Mouse (Mus musculus) E14TG2a.4 (cell line): ENCODE results near the gene Drd5.

Source experiments
- H3K27me3 ChIP-seq: 2 replicates; pipeline ENCODE4 v1.6.1; 2014; ENCODE audit warnings: low read length, control low read depth; ENCODE audit not compliant: insufficient read depth
- H3K36me3 ChIP-seq: 2 replicates; pipeline ENCODE4 v1.6.1; 2014; ENCODE audit warnings: low read length, control low read depth; ENCODE audit not compliant: insufficient read depth
- H3K4me1 ChIP-seq: replicated peaks from 2 replicates; pipeline ENCODE4 v1.6.1; 2014; ENCODE audit warnings: low read depth, low read length, control low read depth
- H3K4me3 ChIP-seq: replicated peaks from 2 replicates; pipeline ENCODE4 v1.5.1; 2014; ENCODE audit warnings: mild to moderate bottlenecking, low read length
- H3K9me3 ChIP-seq: 2 replicates; pipeline ENCODE4 v1.6.1; 2014; ENCODE audit warnings: low read length, control low read depth
- CTCF ChIP-seq: conservative IDR thresholded peaks from 2 replicates; pipeline ENCODE4 v1.5.1; 2014; ENCODE audit warnings: low read length
- NANOG ChIP-seq: IDR thresholded peaks from 2 replicates; pipeline ENCODE4 v1.6.1; 2014; ENCODE audit warnings: borderline replicate concordance, low read length, mixed read lengths
- POU5F1 ChIP-seq: IDR thresholded peaks from 2 replicates; pipeline ENCODE4 v1.6.1; 2014; ENCODE audit warnings: low read length, borderline replicate concordance

The Drd5 gene

DNA sequence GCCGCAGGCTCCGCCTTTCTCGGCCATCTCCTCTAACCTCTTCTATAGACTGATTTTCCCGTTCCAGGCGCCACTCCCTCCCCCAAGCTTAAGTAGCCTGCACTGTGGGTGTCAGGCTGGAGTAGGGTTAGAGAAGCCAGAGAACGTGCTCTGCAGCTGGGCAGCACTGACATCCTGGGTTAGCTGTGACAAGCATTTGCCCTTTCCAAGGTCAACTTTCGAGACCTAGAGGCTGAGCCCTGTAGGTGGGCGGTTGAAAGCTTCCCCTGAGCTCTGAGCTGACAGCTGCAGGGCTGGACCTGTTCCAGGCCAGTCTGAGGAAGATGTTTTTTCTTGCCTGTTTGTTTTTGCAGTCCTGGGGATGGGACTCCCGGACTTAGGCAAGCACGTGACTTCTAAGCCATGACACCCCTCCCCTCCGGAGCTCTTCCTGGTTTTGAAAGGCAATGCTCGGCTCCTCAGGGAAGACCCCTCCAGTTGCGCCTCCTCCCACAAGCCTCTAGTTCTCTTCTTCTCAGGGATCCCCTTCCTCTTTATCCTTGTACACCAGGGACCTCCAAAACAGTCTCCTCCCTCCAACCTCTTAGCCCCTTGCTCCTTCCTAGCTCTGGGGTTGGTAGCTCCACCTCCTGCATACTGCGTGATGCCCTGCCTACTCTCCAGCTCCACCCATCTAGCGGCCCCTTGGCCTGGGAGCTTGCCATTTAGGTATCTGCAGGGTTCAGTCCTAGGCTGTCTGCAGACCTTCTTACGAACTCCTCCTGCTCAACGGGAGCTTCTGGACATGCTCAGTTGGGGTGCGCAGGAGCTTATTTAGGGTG lies 47.7 kb downstream of the Drd5 start:
- no peaks in the 10 kb centered on the region for H3K36me3 ChIP-seq
- no peak for TF ChIP-seq NANOG
- TF ChIP-seq POU5F1: no peak
- TF ChIP-seq CTCF: no peak
- peaks cover 31% of the 10 kb centered on the region for H3K27me3 ChIP-seq
- H3K4me1 ChIP-seq: peaks cover 19% of the 10 kb centered on the region
- peak overlapping the region; percentile 52 for H3K4me3 ChIP-seq
- no peaks in the 10 kb centered on the region for H3K9me3 ChIP-seq

DNA sequence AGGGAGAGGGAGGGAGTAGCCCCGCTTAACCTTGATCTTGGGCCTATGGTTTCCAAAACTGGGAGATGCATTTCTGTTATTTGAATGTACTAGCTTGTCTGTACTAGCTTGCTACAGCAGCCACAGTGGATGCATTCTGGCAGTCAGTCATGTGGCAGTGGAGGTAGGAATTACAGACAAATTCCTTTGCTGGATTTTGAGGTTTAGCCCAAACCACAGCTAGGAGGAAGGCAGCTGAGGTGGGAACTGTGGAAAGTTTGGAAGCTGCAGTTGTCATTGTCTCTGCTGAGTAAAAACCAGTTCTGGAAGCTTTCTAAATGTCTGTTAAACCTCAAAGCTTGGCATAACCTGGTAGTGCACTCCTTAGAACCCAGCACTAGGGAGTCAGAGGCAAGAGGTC lies 52.1 kb downstream of the Drd5 start:
- no peaks in the 10 kb centered on the region; the same call in 1 of the 2 replicates for H3K27me3 ChIP-seq
- TF ChIP-seq POU5F1 (no peak), CTCF (no peak), NANOG (no peak)
- H3K9me3 ChIP-seq: no peaks in the 10 kb centered on the region
- H3K4me1 ChIP-seq: peaks cover 14% of the 10 kb centered on the region
- no peaks in the 10 kb centered on the region for H3K36me3 ChIP-seq
- H3K4me3 ChIP-seq: no peak overlapping the region
